In genomic region chr6:117504771-117505170, GRCm38 (mm10) we compare ENCODE assay signal across 30 mouse cellular contexts.
DNase-seq lines count a peak whose midpoint lies in the region; ATAC-seq lines count a peak whose summit lies in the region.
"Had no signal": no experiment of that assay in that cellular context is flagged by ENCODE, and none has a peak within 500 bp of the region (broad histone marks: within the 10 kb centered on the region; RNA-seq: fewer than 3 reads in every experiment).

No protein-coding gene starts in this region.

- no peaks in the 10 kb centered on the region for H3K9me3 ChIP-seq in heart, embryonic 10.5 days
- H3K9me3 ChIP-seq: embryonic facial prominence, embryonic 10.5 days; embryonic facial prominence, embryonic 15.5 days; heart, embryonic 13.5 days; hindbrain, embryonic 10.5 days; hindbrain, embryonic 15.5 days; limb, embryonic 12.5 days; liver, embryonic 15.5 days; midbrain, embryonic 12.5 days; neural tube, embryonic 12.5 days had no signal

- no peaks in the 10 kb centered on the region for H3K36me3 ChIP-seq in heart, embryonic 10.5 days
- H3K36me3 ChIP-seq: embryonic facial prominence, embryonic 10.5 days; embryonic facial prominence, embryonic 15.5 days; heart, embryonic 13.5 days; hindbrain, embryonic 10.5 days; hindbrain, embryonic 15.5 days; limb, embryonic 12.5 days; liver, embryonic 15.5 days; midbrain, embryonic 12.5 days; neural tube, embryonic 12.5 days had no signal

- no peak overlapping the region for H3K27ac ChIP-seq in heart, embryonic 10.5 days
- H3K27ac ChIP-seq: embryonic facial prominence, embryonic 10.5 days; embryonic facial prominence, embryonic 15.5 days; heart, embryonic 13.5 days; hindbrain, embryonic 10.5 days; hindbrain, embryonic 15.5 days; limb, embryonic 12.5 days; liver, embryonic 15.5 days; midbrain, embryonic 12.5 days; neural tube, embryonic 12.5 days had no signal

- no peak for ATAC-seq in activated CD4-positive, CD25-positive, alpha-beta regulatory T cell, adult 4 months
- ATAC-seq: forebrain, embryonic 14.5 days; inflammation-experienced regulatory T-cells, adult 6 months had no signal

- DNase-seq in adrenal gland, adult 2 months: peak; percentile 66
- no peak for DNase-seq in adrenal gland, postnatal 25 days
- DNase-seq in heart, embryonic 10.5 days (ENCODE audit: low spot score): peak; percentile 47
- no peak for DNase-seq in heart, postnatal 10 days
- DNase-seq in embryo, embryonic 10.5 days (ENCODE audit: low spot score): peak; percentile 23
- peak; percentile 59 for DNase-seq in mesoderm, embryonic 11.5 days (ENCODE audit: low read depth, low spot score)
- no peak for DNase-seq in gastrocnemius, postnatal 25 days
- DNase-seq: cerebellum, adult 8-10 months; cerebellum, postnatal 25 days; gastrocnemius, postnatal 14 days; heart, postnatal 14 days; layer of hippocampus, adult 9-11 months; lung, embryonic 14.5 days; right cerebral cortex, adult 18-20 months; spleen, adult 18-20 months; thymus, adult 18-20 months; thymus, postnatal 25 days had no signal

- peaks cover 6% of the 10 kb centered on the region; the same call in 1 of the 2 replicates for H3K4me1 ChIP-seq in heart, embryonic 10.5 days
- H3K4me1 ChIP-seq: embryonic facial prominence, embryonic 15.5 days; hindbrain, embryonic 15.5 days; liver, embryonic 15.5 days; midbrain, embryonic 12.5 days had no signal

- 80% methylated on average over 10 of the region's 10 CpGs for WGBS in heart, embryonic 10.5 days

- H3K27me3 ChIP-seq in heart, embryonic 10.5 days (ENCODE audit: insufficient read depth, poor library complexity, severe bottlenecking): peaks cover 12% of the 10 kb centered on the region; the same call in 1 of the 2 replicates
- H3K27me3 ChIP-seq: embryonic facial prominence, embryonic 15.5 days; hindbrain, embryonic 15.5 days; limb, embryonic 12.5 days; liver, embryonic 15.5 days; midbrain, embryonic 12.5 days; neural tube, embryonic 12.5 days had no signal

- no peak overlapping the region for H3K4me3 ChIP-seq in heart, embryonic 10.5 days
- H3K4me3 ChIP-seq: embryonic facial prominence, embryonic 10.5 days; embryonic facial prominence, embryonic 15.5 days; heart, embryonic 13.5 days; hindbrain, embryonic 10.5 days; hindbrain, embryonic 15.5 days; limb, embryonic 12.5 days; liver, embryonic 15.5 days; midbrain, embryonic 12.5 days; myocyte; neural tube, embryonic 12.5 days had no signal

- intact Hi-C loops in heart, postnatal 10 days (cut with DNase I): no loop called here

Comparison
In these comparisons a context has a peak if more than half of its experiments do, and no peak if none do; other contexts are left out.
1. DNase-seq: peak in adrenal gland, adult 2 months (single experiment), heart, embryonic 10.5 days (single experiment), embryo, embryonic 10.5 days (single experiment) and mesoderm, embryonic 11.5 days (single experiment); none in adrenal gland, postnatal 25 days (single experiment), heart, postnatal 10 days (0 of 2) and gastrocnemius, postnatal 25 days (single experiment).